In the genomic region with DNA sequence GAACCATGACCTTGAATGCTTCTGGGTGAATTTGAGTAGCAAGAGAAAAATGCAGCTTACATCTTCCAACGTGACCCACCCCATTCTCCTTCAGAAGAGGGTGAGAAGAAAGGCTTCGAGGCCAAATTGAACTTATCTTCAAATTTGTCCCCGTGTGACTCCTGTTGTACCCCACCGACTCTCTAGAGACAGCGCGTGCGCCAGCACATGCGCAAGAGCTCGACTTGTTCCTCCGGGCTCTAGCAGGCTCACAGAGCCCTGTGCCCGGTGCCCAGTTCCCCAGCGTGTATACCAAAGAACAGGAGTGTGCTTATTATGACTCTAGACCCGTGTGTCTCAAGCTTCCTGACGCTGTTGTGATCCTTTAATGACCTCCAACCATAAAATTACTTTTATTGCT, we compare ENCODE assay signal across 31 mouse cellular contexts. TPM values are rescaled to one million over a fixed set of nuclear protein-coding genes. Genes with fewer than 3 reads are reported as not detected.
"Had no signal": no experiment of that assay in that cellular context is flagged by ENCODE, and none has a peak within 500 bp of the region (broad histone marks: within the 10 kb centered on the region; RNA-seq: fewer than 3 reads in every experiment).

No protein-coding gene starts in this region.

- H3K27me3 ChIP-seq: liver, embryonic 12.5 days; liver, embryonic 15.5 days; lung, embryonic 15.5 days; neural tube, embryonic 13.5 days; stomach, embryonic 15.5 days had no signal

- H3K4me2 ChIP-seq: limb, embryonic 13.5 days; liver, embryonic 12.5 days; liver, embryonic 15.5 days; lung, embryonic 15.5 days; midbrain, embryonic 13.5 days; neural tube, embryonic 13.5 days; stomach, embryonic 15.5 days had no signal

- H3K4me1 ChIP-seq: liver, embryonic 15.5 days; megakaryocyte, embryonic 14.5 days had no signal

- H3K27ac ChIP-seq: kidney, postnatal 0 days; layer of hippocampus, adult 2 months; limb, embryonic 13.5 days; liver, embryonic 12.5 days; liver, embryonic 15.5 days; midbrain, embryonic 10.5 days; midbrain, embryonic 13.5 days; neural tube, embryonic 13.5 days; stomach, embryonic 15.5 days had no signal

- DNase-seq: kidney, postnatal 25 days; layer of hippocampus, adult 9-11 months; liver; lung, adult 18-20 months; lung, postnatal 10 days; lung, postnatal 36 days; retina, postnatal 1 day; right cerebral cortex, postnatal 25 days; spleen, adult 18-20 months; thymus, postnatal 25 days had no signal

- H3K9me3 ChIP-seq: limb, embryonic 10.5 days; limb, embryonic 13.5 days; liver, embryonic 12.5 days; liver, embryonic 15.5 days; lung, embryonic 15.5 days; megakaryocyte, embryonic 14.5 days; midbrain, embryonic 10.5 days; midbrain, embryonic 13.5 days; neural tube, embryonic 13.5 days; stomach, embryonic 15.5 days had no signal

- ATAC-seq: liver, embryonic 12.5 days; midbrain, embryonic 13.5 days; midbrain, embryonic 16.5 days had no signal

- H3K4me3 ChIP-seq: layer of hippocampus, adult 2 months; limb, embryonic 10.5 days; limb, embryonic 13.5 days; liver, embryonic 12.5 days; liver, embryonic 15.5 days; lung, embryonic 15.5 days; megakaryocyte, embryonic 14.5 days; midbrain, embryonic 10.5 days; midbrain, embryonic 13.5 days; myocyte; neural tube, embryonic 13.5 days; stomach, embryonic 15.5 days had no signal

- H3K36me3 ChIP-seq: limb, embryonic 10.5 days; limb, embryonic 13.5 days; liver, embryonic 12.5 days; liver, embryonic 15.5 days; lung, embryonic 15.5 days; midbrain, embryonic 10.5 days; midbrain, embryonic 13.5 days; neural tube, embryonic 13.5 days; stomach, embryonic 15.5 days had no signal

- H3K9ac ChIP-seq: limb, embryonic 13.5 days; liver, embryonic 12.5 days; liver, embryonic 15.5 days; lung, embryonic 15.5 days; midbrain, embryonic 13.5 days; neural tube, embryonic 13.5 days; stomach, embryonic 15.5 days had no signal

RNA-seq across cellular contexts. Expression of gene Gm26897, which starts 59.0 kb away (rescaled TPM):
- total RNA-seq: layer of hippocampus, adult 2 months; layer of hippocampus, postnatal 25 days; left cerebral cortex, adult 18-20 months; left cerebral cortex, postnatal 25 days; monocyte, adult 5-6 weeks; neutrophil, adult 5-6 weeks had no signal
- polyA plus RNA-seq: kidney, postnatal 0 days; large intestine, adult 2 months; limb, embryonic 10.5 days; limb, embryonic 13.5 days; liver, embryonic 12.5 days; liver, embryonic 15.5 days; lung, embryonic 15.5 days; midbrain, embryonic 10.5 days; midbrain, embryonic 13.5 days; midbrain, embryonic 16.5 days; myocyte; neural tube, embryonic 13.5 days; stomach, embryonic 15.5 days; thymus, postnatal 0 days had no signal
